Mouse (Mus musculus): Measurements from ENCODE around the gene Mrpl42.

- no peak for TF ChIP-seq FOSL1 (IDR thresholded peaks at IDR 0.05; ENCODE audit: insufficient read depth, low read length, poor library complexity, severe bottlenecking)
- TF ChIP-seq CTCF (IDR thresholded peaks at IDR 0.05; ENCODE audit: control insufficient read depth, insufficient read depth, insufficient read length) = no peak
- TF ChIP-seq USF1 (IDR thresholded peaks at IDR 0.05; ENCODE audit: low read depth) = no peak
- no peak for TF ChIP-seq CEBPB (IDR thresholded peaks at IDR 0.05; ENCODE audit: low read depth)
- no peak for TF ChIP-seq MAX (IDR thresholded peaks at IDR 0.05)
- no peak for TF ChIP-seq MYOD1 (IDR thresholded peaks at IDR 0.05; ENCODE audit: control insufficient read depth, insufficient read length, low read depth)
Observed at GRCm38 (mm10) chr10:95544004-95544403, 42.3 kb upstream of the Mrpl42 start.
